Mouse (Mus musculus) limb, embryonic 13.5 days (tissue): ENCODE data around the gene Hip1. TPM values are rescaled to one million over a fixed set of nuclear protein-coding genes. Genes with fewer than 3 reads are reported as not detected.

Experiments used
- ATAC-seq: fragments of 200-750 bp; cut with Nextera tagmentation; 2 replicates; pipeline ENCODE4 v1.8.0; 2017; ENCODE audit warnings: low read depth, moderate number of reproducible peaks, moderate TSS enrichment; ENCODE audit not compliant: low FRiP score
- H3K27ac ChIP-seq: fragments of 300-500 bp; sonication (generic); 2 replicates; pipeline ENCODE4 v1.5.1; 2015; ENCODE audit warnings: inconsistent platforms, mild to moderate bottlenecking, moderate library complexity
- H3K27me3 ChIP-seq: fragments of 300-500 bp; sonication (generic); 2 replicates; pipeline ENCODE4 v1.6.1; 2015; ENCODE audit warnings: mild to moderate bottlenecking, inconsistent platforms
- H3K36me3 ChIP-seq: fragments of 300-500 bp; sonication (generic); 2 replicates; pipeline ENCODE4 v1.6.1; 2015; ENCODE audit warnings: inconsistent platforms, mild to moderate bottlenecking, moderate library complexity
- H3K4me1 ChIP-seq: fragments of 300-500 bp; sonication (generic); 2 replicates; pipeline ENCODE4 v1.6.1; 2015; ENCODE audit warnings: inconsistent platforms
- H3K4me2 ChIP-seq: fragments of 300-500 bp; sonication (generic); replicated peaks from 2 replicates; pipeline ENCODE4 v1.6.1; 2015; ENCODE audit warnings: inconsistent platforms, mild to moderate bottlenecking, moderate library complexity
- H3K4me3 ChIP-seq: fragments of 300-500 bp; sonication (generic); 2 replicates; pipeline ENCODE4 v1.5.1; 2015; ENCODE audit warnings: moderate library complexity, mild to moderate bottlenecking, inconsistent platforms
- H3K9ac ChIP-seq: fragments of 300-500 bp; sonication (generic); 2 replicates; pipeline ENCODE4 v1.6.1; 2015; ENCODE audit warnings: mild to moderate bottlenecking, inconsistent platforms
- H3K9me3 ChIP-seq: fragments of 300-500 bp; sonication (generic); 2 replicates; pipeline ENCODE4 v1.6.1; 2016; ENCODE audit warnings: inconsistent platforms
- WGBS: fragments of 180-500 bp; shearing (Covaris S2); methylation state at CpG from one replicate; pipeline ENCODE4 v1.1.7; 2015; 5-methylcytosine and 5-hydroxymethylcytosine counted together
- polyA plus RNA-seq: library from polyadenylated mRNA; unstranded; fragments of >200 nt; fragmentation: Nextera tagmentation; extraction: Ambion mirVana; gene quantifications from 2 replicates; pipeline ENCODE4 v1.2.1, GENCODE M21; 2015

The Hip1 gene
- polyA plus RNA-seq, 1 experiment from 2014 or later: 48.5 TPM

- ATAC-seq: no peak
- H3K4me2 ChIP-seq: no peak overlapping the region
- H3K27ac ChIP-seq: no peak overlapping the region
- peaks cover 5% of the 10 kb centered on the region for H3K36me3 ChIP-seq
- H3K27me3 ChIP-seq: no peaks in the 10 kb centered on the region
- WGBS: 64% methylated on average over 5 of the region's 5 CpGs
- no peak overlapping the region for H3K4me3 ChIP-seq
- H3K4me1 ChIP-seq: peaks cover 74% of the 10 kb centered on the region
- no peak overlapping the region for H3K9ac ChIP-seq
- no peaks in the 10 kb centered on the region for H3K9me3 ChIP-seq
Measured at GRCm38 (mm10) chr5:135505442-135505841, 39.5 kb downstream of the Hip1 start.

- Histone ChIP-seq H3K4me2 (no peak overlapping the region), H3K4me3 (no peak overlapping the region), H3K9me3 (no peaks in the 10 kb centered on the region), H3K27ac (no peak overlapping the region), H3K36me3 (peaks cover 5% of the 10 kb centered on the region), H3K4me1 (peaks cover 56% of the 10 kb centered on the region), H3K27me3 (no peaks in the 10 kb centered on the region), H3K9ac (no peak overlapping the region)
- ATAC-seq: no peak
- WGBS: 45% methylated on average over 7 of the region's 7 CpGs
Measured at GRCm38 (mm10) chr5:135502931-135503330, 42.0 kb downstream of the Hip1 start.

GRCm38 (mm10) chr5:135502027-135502426, 42.9 kb downstream of the Hip1 start:
- no peak for ATAC-seq
- 60% methylated on average over 8 of the region's 8 CpGs for WGBS

GRCm38 (mm10) chr5:135498914-135499313, 46.0 kb downstream of the Hip1 start:
- Histone ChIP-seq H3K36me3 (no peaks in the 10 kb centered on the region; the same call in 1 of the 2 replicates), H3K27ac (no peak overlapping the region), H3K9ac (no peak overlapping the region), H3K4me2 (no peak overlapping the region), H3K27me3 (no peaks in the 10 kb centered on the region), H3K4me3 (no peak overlapping the region), H3K9me3 (no peaks in the 10 kb centered on the region), H3K4me1 (peaks cover 22% of the 10 kb centered on the region)
- WGBS: 83% methylated on average over 3 of the region's 3 CpGs
- no peak for ATAC-seq

More at GRCm38 (mm10) chr5:135502027-135502426, 42.9 kb downstream of the Hip1 start:
- Histone ChIP-seq H3K9me3 (no peaks in the 10 kb centered on the region), H3K36me3 (peaks cover 5% of the 10 kb centered on the region), H3K27me3 (no peaks in the 10 kb centered on the region), H3K9ac (no peak overlapping the region), H3K4me1 (peaks cover 46% of the 10 kb centered on the region), H3K4me3 (no peak overlapping the region), H3K27ac (no peak overlapping the region), H3K4me2 (no peak overlapping the region)

GRCm38 (mm10) chr5:135497347-135497955, 47.5 kb downstream of the Hip1 start:
- H3K4me3 ChIP-seq: no peak overlapping the region
- peaks cover 12% of the 10 kb centered on the region for H3K4me1 ChIP-seq
- H3K27me3 ChIP-seq: no peaks in the 10 kb centered on the region
- H3K4me2 ChIP-seq: no peak overlapping the region
- no peak overlapping the region for H3K9ac ChIP-seq
- WGBS: 84% methylated on average over 6 of the region's 6 CpGs
- no peaks in the 10 kb centered on the region for H3K9me3 ChIP-seq
- ATAC-seq: no peak
- no peaks in the 10 kb centered on the region; the same call in 1 of the 2 replicates for H3K36me3 ChIP-seq
- H3K27ac ChIP-seq: no peak overlapping the region

GRCm38 (mm10) chr5:135496489-135496888, 48.4 kb downstream of the Hip1 start:
- Histone ChIP-seq H3K4me3 (no peak overlapping the region), H3K9me3 (no peaks in the 10 kb centered on the region), H3K27me3 (no peaks in the 10 kb centered on the region), H3K36me3 (no peaks in the 10 kb centered on the region; the same call in 1 of the 2 replicates), H3K27ac (no peak overlapping the region), H3K9ac (no peak overlapping the region), H3K4me2 (no peak overlapping the region), H3K4me1 (peaks cover 5% of the 10 kb centered on the region)
- WGBS: 75% methylated on average over 2 of the region's 2 CpGs
- no peak for ATAC-seq

GRCm38 (mm10) chr5:135495471-135495870, 49.4 kb downstream of the Hip1 start:
- H3K4me3 ChIP-seq: no peak overlapping the region
- no peak overlapping the region for H3K9ac ChIP-seq
- no peaks in the 10 kb centered on the region for H3K9me3 ChIP-seq
- no peak for ATAC-seq
- H3K27ac ChIP-seq: no peak overlapping the region
- H3K36me3 ChIP-seq: no peaks in the 10 kb centered on the region
- H3K4me2 ChIP-seq: no peak overlapping the region
- 95% methylated on average over 8 of the region's 8 CpGs for WGBS
- no peaks in the 10 kb centered on the region for H3K27me3 ChIP-seq
- no peaks in the 10 kb centered on the region for H3K4me1 ChIP-seq

- no peak; the same call in 1 of the 2 replicates for ATAC-seq
- Histone ChIP-seq H3K4me3 (no peak overlapping the region), H3K36me3 (no peaks in the 10 kb centered on the region), H3K9ac (no peak overlapping the region), H3K4me2 (no peak overlapping the region), H3K27me3 (no peaks in the 10 kb centered on the region), H3K27ac (no peak overlapping the region), H3K9me3 (no peaks in the 10 kb centered on the region), H3K4me1 (peaks cover 6% of the 10 kb centered on the region)
- 83% methylated on average over 13 of the region's 13 CpGs for WGBS
Measured at GRCm38 (mm10) chr5:135494183-135494910, 50.6 kb downstream of the Hip1 start.

GRCm38 (mm10) chr5:135493095-135493494, 51.8 kb downstream of the Hip1 start:
- Histone ChIP-seq H3K9me3 (no peaks in the 10 kb centered on the region), H3K36me3 (no peaks in the 10 kb centered on the region), H3K9ac (no peak overlapping the region), H3K27ac (no peak overlapping the region), H3K4me2 (no peak overlapping the region), H3K4me3 (no peak overlapping the region), H3K4me1 (peaks cover 11% of the 10 kb centered on the region), H3K27me3 (no peaks in the 10 kb centered on the region)
- 86% methylated on average over 3 of the region's 3 CpGs for WGBS
- no peak for ATAC-seq

GRCm38 (mm10) chr5:135492126-135492525, 52.8 kb downstream of the Hip1 start:
- Histone ChIP-seq H3K27me3 (no peaks in the 10 kb centered on the region), H3K4me3 (no peak overlapping the region), H3K4me2 (no peak overlapping the region), H3K36me3 (no peaks in the 10 kb centered on the region), H3K9me3 (no peaks in the 10 kb centered on the region), H3K9ac (no peak overlapping the region), H3K4me1 (peaks cover 21% of the 10 kb centered on the region), H3K27ac (no peak overlapping the region)
- no peak for ATAC-seq
- 87% methylated on average over 2 of the region's 2 CpGs for WGBS

- peak; percentile 18; the same call in 1 of the 2 replicates for ATAC-seq
- Histone ChIP-seq H3K27me3 (no peaks in the 10 kb centered on the region), H3K4me3 (peak overlapping the region; percentile 70), H3K4me1 (peaks cover 28% of the 10 kb centered on the region), H3K27ac (peak overlapping the region; percentile 81), H3K9ac (peak overlapping the region; percentile 80), H3K4me2 (peak overlapping the region; percentile 92), H3K9me3 (no peaks in the 10 kb centered on the region), H3K36me3 (0 out of 2 replicates have a peak, but pooled peaks cover 3% of the 10 kb centered on the region)
- WGBS: 5% methylated on average over 14 of the region's 14 CpGs
Measured at GRCm38 (mm10) chr5:135489695-135490294, 55.1 kb downstream of the Hip1 start.
